Mouse (Mus musculus): ENCODE data around the gene Mapre1.
"Not testable (repeated sequence)": the region's sequence is repeated elsewhere in the genome, so short reads cannot be mapped to it uniquely, and the experiment has no call there.

The Mapre1 gene

DNA sequence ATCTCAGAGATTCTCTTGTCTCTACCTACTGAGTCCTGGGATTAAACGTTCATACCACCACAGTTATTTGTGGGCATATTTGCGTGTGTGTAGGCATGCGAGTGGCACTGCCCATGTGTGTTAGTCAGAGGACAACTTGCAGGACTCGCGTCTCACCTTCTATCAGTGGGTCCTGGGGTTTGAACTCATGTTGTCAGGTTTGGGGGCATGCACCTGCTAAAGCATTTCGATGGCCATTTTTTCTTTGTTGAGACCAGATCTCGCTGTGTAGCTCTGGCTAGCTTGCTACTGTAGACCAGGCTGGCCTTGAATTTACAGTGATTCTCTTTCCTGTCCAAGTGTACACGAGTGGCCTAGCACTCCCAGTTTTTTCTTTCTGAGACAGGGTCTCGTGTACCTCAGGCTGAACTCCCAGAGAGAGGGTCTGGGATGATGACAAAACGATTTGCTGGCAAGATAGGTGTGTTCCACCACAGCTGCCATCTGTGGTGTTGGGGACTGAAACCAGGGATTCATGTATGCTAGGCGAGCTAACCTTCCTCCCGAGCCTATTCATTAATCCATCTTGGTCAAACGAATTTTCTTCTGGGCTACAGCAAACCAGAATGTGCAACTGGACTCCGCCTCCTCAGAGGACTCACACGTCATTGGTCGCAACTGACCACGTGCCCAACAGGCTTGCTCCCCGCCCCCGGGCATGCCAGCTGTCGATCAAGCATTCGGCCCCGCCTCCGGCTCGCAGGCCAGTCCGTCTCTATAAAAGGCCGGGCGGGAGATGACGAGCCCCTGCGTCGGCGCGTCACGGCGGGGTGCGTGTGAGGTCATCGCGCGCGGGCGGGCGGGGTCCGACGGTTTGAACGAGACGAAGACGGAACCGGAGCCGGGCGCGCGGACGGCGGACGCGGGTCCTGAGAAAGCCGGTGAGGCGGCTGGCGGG is at the start of gene Mapre1:
TSS of gene Mapre1 (plus strand) at position 775 of the 937 bp plus-strand sequence.
- in situ Hi-C loops (cut with MboI, MseI): no loop called here

DNA sequence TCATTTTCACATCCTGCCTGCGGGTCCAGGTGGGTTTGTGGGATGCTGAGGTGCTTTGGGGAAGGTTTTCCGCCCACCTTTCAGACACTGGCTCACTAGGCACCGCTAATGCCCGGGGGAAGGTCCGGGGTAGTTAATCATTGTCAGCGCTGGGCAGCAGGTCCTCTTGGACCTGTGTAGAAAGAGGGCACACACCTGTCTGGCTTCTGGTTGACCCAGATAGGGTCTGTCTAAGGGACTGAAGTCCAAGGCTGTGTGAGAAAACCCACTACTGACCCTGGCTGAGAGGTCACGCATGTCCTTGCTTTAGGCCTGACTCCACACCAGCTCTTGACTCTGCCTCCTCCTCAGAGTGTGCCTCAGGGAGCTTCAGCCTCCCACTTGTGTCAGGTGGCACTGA is 47.7 kb upstream of the Mapre1 start:
- in situ Hi-C loops (cut with MboI, MseI): loop anchor here (5.0 to 10.0 kb wide), 2 partner anchors 36 to 231 kb away; no protein-coding TSS in a partner anchor

DNA sequence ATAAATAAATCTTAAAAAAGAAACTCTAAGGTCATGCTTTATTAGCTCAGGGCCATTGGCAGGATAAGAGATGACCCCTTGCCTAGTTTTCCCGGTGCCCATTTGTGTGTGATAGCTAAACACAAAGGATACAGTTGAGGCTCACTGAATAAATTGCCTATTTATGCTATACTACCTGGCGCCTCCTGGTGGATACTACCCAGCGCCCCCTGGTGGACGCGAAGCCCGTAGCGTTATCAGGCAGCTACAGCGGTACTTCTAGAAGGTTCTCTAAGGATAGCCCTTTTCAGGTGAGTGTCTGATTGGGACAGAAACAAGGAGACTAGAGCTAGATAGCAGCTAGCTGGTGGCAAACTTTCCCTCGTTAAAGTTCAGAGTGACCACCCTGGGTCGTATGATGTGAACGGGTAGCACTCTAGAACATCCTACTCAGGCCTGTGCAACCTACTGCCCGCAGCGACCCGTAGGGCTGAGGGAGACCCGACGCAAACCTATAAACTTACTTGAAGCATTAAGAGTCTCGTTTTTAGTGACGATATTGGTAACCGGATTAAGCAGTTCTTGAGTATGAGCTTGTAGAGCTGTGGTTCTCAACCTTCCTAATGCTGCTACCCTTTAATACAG is 46.5 kb upstream of the Mapre1 start:
- in situ Hi-C loops (cut with MboI, MseI): loop anchor here (5.0 to 10.0 kb wide), 3 partner anchors 37 to 230 kb away; no protein-coding TSS in a partner anchor

DNA sequence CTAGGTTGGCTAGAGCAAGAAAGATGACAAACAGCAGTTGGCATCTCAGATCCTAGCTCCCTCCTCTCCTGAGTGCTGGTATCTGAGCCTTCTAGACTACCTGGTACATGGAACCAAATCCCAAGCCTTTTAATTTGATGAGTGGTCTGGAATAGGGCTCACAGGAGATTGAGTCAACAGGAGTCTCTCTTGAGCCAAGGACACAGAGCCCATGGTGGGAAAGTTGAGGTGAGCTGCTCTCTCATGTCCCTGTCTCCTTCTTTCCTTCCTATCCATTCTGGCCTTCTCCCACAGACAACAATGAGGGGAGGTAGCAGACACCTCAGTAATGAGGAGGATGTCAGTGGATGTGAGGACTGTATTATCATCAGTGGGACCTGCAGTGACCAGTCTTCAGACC is 44.7 kb upstream of the Mapre1 start, which contains the start of gene Dnmt3c:
TSS of gene Dnmt3c (plus strand) at position 301 of the 400 bp plus-strand sequence.
- in situ Hi-C loops (cut with MboI, MseI): loop anchor here (5.0 to 10.0 kb wide), 2 partner anchors 91 to 228 kb away; no protein-coding TSS in a partner anchor

DNA sequence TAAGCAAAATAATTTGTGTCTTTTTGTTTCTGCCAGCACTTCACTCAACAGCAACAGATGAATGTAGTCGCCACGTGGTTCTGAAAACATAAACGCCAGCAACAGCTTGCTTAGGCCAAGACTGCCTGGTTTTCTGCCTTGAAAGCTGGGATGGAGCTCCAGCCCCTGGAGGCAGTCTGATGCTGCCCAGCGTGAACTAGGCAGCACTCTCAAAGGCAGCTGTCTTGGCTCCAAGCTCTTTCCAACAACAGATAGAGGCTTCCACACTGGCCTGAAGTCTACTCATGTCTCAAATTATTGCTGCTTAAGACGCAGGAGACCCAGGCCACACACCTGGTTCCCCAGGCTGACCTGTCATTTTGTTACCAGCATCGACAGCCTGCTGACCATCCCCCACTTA is 37.7 kb upstream of the Mapre1 start:
- in situ Hi-C loops (cut with MboI, MseI): loop anchor here in 1 of 2 experiments (10.0 kb wide), 1 partner anchor 151 kb away; no protein-coding TSS in a partner anchor

DNA sequence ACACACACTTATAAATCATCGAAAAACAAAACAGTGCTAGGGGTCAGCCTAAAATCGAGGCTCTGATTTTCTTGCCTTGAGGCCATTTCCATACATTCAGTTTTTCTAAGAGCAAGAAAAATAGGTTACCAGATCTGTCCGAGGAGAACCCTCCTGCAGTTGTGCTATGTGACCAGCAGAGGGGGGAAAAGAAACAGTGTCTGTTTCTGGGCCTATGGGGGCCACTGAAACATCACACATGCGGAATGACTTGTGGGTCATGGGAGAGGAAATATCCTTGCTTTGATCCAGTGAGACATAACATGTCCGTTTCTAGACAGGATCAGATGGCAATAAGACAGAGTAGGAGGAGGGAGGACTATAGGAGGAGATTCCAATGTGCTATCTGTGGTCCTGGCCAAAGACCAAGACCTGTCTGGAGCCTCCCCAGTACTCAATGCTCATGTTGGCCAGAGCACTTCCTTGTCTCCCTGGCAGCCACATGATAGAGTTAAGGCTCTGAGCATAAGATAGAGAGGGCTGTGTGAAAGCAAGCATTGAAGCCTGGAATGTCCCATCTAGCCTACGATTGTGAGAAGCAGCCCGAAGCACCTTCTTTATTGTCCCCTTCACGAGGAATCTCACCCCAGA is 30.3 kb upstream of the Mapre1 start:
- in situ Hi-C loops (cut with MboI, MseI): no loop called here

DNA sequence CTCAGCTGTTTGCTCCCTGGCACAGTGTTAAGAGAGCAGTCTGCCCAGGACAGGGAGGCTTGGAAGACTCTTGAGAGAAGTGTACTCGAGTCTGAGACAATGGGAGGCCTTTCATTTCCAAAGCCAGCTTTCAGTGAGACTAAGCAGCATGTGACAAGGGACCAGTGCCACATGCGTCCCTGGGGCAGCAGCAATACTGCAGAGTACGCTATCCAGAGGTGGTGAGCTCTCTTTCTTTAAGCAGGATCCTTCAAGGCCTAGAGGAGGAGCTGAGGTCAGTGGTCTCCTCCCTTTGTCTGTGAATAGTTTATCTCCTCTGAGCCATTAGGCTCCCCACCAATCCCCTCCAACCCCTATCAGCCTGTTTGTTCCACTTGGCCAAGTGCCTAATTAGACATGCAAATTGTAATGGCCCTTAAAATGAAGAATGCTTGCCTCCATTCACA is 28.4 kb upstream of the Mapre1 start:
- in situ Hi-C loops (cut with MboI, MseI): no loop called here

DNA sequence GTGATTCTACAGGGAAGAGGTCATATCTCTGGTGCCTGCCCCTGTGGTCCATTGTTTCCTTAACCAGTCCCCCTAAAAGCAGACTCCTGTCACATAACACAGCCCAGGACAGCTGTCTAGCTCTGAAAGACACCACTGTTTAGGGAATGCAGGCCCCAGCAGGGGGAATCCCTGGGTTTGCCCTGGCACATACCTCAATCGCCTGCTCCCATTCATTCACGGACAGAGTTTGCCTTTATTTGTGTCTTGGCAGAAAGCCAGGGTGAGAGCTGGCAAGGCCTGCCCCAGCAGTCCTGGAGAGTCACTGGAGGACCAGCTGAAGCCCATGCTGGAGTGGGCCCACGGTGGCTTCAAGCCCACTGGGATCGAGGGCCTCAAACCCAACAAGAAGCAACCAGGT is 27.8 kb upstream of the Mapre1 start:
- in situ Hi-C loops (cut with MboI, MseI): no loop called here

DNA sequence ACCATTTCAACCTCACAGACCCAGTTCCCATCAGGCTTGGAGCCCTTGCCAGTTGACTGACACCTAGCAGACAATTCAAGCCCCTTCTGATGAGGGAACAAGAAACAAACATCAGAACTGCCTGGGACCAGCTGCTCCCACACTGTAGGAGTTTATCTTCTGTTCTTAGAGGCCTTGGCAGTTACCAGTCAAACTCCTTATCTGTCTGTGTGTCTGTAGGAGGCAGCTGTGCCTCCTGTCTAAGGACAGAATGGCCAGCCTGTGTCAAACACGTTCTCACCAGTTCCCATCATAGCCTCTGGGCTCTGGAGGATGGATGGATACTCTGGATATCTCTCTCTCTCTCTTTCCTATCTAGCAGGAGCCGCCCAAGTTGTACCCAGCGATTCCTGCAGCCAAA is 23.2 kb upstream of the Mapre1 start:
- in situ Hi-C loops (cut with MboI, MseI): not testable (repeated sequence)

DNA sequence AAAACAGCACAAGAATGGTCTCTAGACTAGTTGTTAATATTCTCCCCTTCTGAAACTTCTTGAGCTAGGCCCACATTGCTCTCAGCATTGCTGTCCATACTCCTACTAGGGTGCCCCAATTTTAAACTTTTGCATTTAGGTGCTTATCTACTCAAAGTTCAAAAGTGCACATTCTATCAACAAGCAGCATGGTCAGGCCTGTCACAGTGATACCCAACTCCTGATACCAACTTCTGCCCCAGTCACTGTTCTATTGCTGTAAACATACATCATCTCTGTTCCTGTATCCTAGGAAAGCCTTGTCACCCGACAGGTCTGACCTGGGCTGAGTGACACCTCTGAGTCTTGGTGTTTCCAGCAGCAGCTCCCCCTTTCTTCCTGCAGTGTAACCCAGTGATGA is 18.0 kb upstream of the Mapre1 start:
- in situ Hi-C loops (cut with MboI, MseI): no loop called here

DNA sequence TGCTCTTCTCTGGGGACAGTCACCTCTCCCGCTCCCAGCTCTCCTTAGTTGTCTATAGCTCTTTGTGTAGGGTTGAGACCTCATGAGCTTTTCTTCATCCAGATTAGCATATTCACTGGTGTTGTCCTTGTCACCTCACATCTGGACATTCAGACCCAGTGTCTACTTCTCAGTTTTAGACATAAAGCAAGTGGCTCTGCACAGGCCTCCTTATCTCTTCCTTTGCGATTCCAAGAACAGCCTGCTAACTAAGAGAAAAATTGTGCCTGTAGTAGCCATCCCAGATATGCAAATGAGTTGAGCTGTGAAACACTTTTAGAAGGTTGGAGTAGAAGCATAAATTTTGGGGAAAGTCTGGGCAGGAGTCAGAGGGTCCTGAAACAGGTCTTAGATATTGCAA is 16.6 kb upstream of the Mapre1 start:
- in situ Hi-C loops (cut with MboI, MseI): no loop called here

DNA sequence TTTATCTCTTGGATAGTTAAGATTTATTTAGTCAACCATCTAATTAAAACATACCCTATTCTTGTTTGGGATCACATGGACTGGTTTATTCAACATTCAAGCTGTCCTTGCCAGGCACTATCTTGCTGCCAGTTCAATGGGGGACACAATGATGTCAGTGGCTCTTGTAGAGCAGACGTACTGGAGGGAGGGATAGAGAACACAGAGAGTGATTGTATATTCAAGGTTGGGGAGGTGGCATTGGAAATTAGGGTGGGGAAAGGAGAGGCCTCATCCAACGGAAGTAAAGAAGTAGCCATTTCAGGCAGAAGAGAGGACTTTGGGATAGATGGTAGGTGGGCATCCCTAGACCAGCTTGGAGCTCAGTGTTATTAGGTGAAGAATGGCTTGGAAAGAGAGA is 16.2 kb upstream of the Mapre1 start:
- in situ Hi-C loops (cut with MboI, MseI): loop anchor here in 1 of 2 experiments (5.0 kb wide), 1 partner anchor 43 kb away; no protein-coding TSS in a partner anchor

DNA sequence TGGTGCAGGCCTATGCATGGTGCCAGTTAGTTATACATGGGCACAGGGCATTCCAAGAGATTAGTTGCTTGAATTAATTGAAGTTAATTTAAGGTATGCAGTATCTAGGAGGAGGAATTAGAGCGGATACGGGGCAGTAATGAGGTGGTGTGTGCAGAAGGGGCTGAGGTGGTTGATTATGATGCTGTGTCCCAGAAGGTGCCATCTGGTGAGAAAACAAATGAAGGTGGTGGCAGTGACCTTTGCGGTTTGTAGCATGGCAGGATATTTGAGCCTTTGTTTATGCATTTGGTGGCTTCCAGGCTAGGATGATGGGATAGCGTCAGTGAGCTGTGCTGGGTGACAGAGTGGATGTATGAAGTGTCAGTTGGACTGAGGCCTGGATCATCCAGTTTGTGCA is 15.8 kb upstream of the Mapre1 start:
- in situ Hi-C loops (cut with MboI, MseI): loop anchor here in 1 of 2 experiments (5.0 kb wide), 1 partner anchor 43 kb away; no protein-coding TSS in a partner anchor

DNA sequence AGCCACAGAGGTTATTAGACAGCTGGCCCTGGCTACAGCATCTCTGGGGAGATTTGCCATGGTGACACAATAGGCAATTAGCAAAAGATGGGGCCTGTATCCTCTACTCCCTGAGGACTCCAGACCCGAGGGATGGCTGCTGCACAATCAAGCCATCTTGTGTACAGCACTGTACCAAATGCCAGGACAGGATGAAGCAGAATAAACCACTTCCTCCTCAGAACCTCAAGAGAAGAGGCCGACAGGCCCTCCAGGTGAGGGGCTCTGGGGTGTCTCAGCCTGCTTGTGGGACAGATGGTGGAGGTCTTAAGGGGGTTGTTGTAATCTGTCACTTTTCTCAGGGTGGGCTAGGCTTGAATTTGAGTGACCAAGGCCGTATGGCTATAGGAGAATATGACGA is 7.0 kb upstream of the Mapre1 start:
- in situ Hi-C loops (cut with MboI, MseI): no loop called here

DNA sequence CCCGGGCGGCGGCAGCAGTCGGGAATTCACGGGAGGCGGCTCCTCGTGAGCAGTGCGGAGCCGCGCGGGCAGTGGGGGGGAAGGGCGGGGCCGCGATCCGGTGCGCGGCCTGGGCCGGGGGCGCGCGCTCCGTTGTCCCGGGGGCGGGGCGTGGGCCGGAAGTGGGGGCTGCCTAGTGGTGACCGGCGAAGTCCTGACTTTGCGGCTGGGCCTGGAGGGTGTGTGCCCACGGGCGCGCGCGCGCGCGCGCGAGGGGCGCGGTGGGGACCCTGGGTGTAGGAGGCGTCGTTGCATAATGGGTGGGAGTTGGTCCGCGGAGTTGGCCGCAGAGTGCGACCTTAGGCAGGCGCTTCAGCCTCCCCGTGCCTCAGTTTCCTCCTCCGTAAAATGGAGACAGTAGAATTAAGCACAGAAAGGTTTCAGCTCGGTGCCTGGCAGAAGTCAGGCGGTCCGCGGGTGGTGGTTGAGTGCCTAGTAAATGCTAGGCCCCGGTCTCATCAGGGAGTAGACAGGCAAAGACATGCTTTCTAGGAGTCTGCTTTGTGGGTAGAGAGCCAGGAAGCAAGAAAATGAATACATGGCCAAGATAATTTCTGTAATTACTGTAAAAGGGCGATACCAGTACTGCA is 477 bp downstream of the Mapre1 start:
- in situ Hi-C loops (cut with MboI, MseI): no loop called here

DNA sequence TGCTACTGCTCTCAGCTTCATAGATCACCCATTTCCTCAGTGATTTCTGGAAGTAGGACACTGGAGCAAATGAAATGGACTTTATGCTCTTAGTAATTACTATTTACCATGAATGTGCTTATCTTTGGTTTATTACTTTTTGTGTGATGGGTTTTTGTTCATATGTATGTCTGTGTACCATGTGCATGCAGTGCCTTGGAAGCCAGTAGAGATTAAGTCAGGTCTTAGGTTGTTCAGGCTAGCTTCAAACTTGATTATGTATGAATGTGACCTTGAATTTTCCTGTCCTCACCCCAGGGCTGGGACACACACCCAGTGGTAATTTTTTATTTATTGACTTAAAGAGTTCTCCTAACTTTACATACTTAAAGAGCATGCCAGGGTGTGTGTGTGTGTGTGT is 6.9 kb downstream of the Mapre1 start:
- in situ Hi-C loops (cut with MboI, MseI): no loop called here

DNA sequence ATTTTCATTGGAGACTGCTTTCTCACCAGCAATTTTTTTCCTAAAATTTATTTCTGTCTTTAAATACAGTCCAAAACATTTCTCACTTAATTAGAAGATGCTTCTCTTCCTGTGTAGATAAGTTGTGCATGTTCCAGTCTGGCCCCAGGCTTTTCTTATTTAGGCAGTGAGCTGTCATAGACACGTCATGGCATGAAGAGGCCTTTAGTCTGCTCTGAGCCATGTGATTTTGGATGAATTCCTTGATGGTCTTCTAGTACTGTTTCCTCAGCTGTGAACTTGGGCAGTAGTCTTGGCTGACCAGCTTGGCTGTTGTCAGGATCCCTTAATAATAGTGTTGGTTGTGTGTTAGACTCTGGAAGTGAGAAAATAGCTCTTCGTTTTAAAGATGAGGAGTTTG is 9.3 kb downstream of the Mapre1 start:
- in situ Hi-C loops (cut with MboI, MseI): no loop called here

DNA sequence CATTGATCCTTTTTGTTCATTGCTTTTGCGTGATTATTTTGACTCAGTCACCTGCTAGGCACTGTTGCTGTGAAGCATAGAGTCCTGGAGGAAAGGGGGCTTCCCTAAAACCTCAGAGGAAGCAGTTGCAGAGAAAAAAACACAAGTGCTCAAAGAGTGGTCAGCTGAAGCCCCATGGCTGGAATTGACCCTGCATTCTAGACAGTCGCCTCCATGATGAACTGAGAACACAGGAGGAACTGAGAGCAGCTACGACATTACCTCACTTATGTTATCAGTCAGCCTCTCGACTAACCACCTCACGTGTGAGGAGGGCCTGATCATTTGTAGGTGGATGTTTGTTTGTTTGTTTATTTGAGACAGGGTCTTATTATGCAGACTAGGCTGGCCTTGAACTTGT is 21.0 kb downstream of the Mapre1 start:
- in situ Hi-C loops (cut with MboI, MseI): no loop called here

DNA sequence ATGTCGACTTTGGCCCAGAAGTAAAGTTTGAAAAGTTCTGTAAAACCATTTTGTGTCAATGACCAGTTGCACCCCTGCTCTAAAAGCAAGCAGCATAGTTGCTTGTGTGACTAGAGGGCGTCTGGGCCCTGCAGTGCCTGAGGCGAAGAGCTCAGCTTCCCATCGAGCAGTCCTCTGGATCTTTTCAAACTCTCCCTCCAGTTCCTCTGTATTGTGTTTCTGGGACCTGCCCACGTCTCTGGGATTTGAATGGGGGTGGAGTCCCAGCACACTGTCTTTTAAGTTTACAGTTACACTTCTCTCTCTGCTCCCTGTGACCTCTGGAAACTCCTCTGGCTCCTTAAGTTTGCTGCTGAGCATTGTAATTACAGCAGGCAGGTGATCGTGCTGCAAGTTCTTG is 26.4 kb downstream of the Mapre1 start:
- in situ Hi-C loops (cut with MboI, MseI): no loop called here

DNA sequence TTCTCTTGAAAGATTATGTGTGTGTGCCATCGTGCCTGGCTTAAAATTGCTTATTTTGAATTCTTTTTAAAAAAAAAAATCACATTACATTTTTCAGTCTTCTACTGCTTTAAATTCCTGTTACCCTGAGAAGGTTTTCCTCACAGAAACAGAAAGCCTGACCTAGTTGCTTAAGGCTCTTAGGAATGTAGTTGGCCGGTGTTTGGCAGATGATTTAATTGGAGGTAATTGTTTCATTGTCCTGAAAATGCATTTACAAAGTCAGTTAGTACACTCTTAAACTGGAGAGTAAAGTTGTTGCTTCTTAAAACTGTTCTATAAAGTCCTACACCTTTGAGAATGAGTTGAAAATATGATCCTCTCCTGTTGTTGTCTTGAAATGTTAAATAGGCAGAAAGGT is 27.8 kb downstream of the Mapre1 start:
- in situ Hi-C loops (cut with MboI, MseI): no loop called here

DNA sequence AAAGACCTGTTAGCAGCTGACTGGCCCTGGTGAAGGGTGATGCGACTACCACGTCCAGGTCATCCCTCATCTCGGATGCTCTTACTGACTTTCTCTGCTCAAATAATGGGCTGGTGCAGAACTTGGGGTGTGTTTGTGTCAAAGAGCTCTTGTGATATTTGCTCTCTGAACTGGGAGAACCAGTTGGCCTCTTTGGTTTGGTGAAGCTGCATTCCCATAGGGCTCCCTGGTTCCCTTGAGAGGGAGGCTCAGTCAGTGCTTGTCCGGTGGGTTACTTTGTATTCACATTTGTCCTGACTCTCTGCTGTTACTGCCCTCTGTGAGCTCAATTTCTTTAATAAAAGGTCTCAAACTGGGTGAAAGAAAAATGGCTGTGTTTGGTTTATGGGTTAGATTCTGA is 31.9 kb downstream of the Mapre1 start:
- in situ Hi-C loops (cut with MboI, MseI): no loop called here

Measured in T-helper 17 cell (primary cell).